ENCODE assay signal across 19 mouse cellular contexts in genomic region chr17:83538694-83539093, GRCm38 (mm10). TPM values are rescaled to one million over a fixed set of nuclear protein-coding genes. Genes with fewer than 3 reads are reported as not detected.
DNase-seq lines count a peak whose midpoint lies in the region; ATAC-seq and TF ChIP-seq lines count a peak whose summit lies in the region.
"Had no signal": no experiment of that assay in that cellular context is flagged by ENCODE, and none has a peak within 500 bp of the region (broad histone marks: within the 10 kb centered on the region; RNA-seq: fewer than 3 reads in every experiment).

No protein-coding gene starts in this region.

- ATAC-seq in kidney, postnatal 0 days (replicated peaks; ENCODE audit: low FRiP score, low read depth), result peak; percentile 74
- peak; percentile 55 for ATAC-seq in Patski
- ATAC-seq: forebrain, embryonic 16.5 days had no signal

- WGBS in kidney, postnatal 0 days, result 33% methylated on average over 1 of the region's 1 CpGs

- TF ChIP-seq CTCF in kidney, postnatal 0 days (IDR thresholded peaks at IDR 0.05; ENCODE audit: low read depth), result no peak
- TF ChIP-seq CTCF in Patski (IDR thresholded peaks at IDR 0.05), result no peak

- CTCF ChIA-PET in Patski (lab: Charles Lee), result interaction anchor here (1.3 to 1.7 kb wide), 2 partner anchors 25 to 30 kb away, joined by 3 read pairs; no protein-coding TSS in a partner anchor

- POLR2A ChIA-PET in Patski (lab: Charles Lee), result no interaction called here

- H3K27me3 ChIP-seq in kidney, postnatal 0 days (ENCODE audit: insufficient read depth, low read length), result no peaks in the 10 kb centered on the region
- no peaks in the 10 kb centered on the region for H3K27me3 ChIP-seq in Patski

- peak; percentile 18 for DNase-seq in kidney, adult 9 months
- no peak for DNase-seq in kidney, adult 18-20 months
- peak; percentile 79 for DNase-seq in kidney, postnatal 0 days (ENCODE audit: low spot score)
- no peak for DNase-seq in kidney, postnatal 25 days
- DNase-seq in Patski (ENCODE audit: low read depth, low spot score) (no peak), liver (no peak)
- DNase-seq: adrenal gland, postnatal 10 days; cerebellum, adult 11-12 months; cerebellum, adult 9-10 months; cerebellum, postnatal 25 days; gastrocnemius, postnatal 10 days; heart, adult 18-20 months; heart, postnatal 10 days; heart, postnatal 4 days had no signal

- H3K9me3 ChIP-seq in kidney, postnatal 0 days (replicated peaks; ENCODE audit: low read length), result no peaks in the 10 kb centered on the region
- H3K9me3 ChIP-seq: embryonic facial prominence, embryonic 13.5 days; forebrain, embryonic 12.5 days; hindbrain, embryonic 12.5 days had no signal

- H3K36me3 ChIP-seq in kidney, postnatal 0 days (ENCODE audit: insufficient read depth, low read length), result no peaks in the 10 kb centered on the region
- H3K36me3 ChIP-seq: embryonic facial prominence, embryonic 13.5 days; forebrain, embryonic 12.5 days; heart, embryonic 10.5 days; hindbrain, embryonic 12.5 days had no signal

- H3K4me3 ChIP-seq in kidney, postnatal 0 days (replicated peaks; ENCODE audit: low read depth, low read length), result no peak overlapping the region
- H3K4me3 ChIP-seq: embryonic facial prominence, embryonic 13.5 days; forebrain, embryonic 12.5 days; heart, embryonic 10.5 days; hindbrain, embryonic 12.5 days had no signal

- H3K4me1 ChIP-seq in kidney, postnatal 0 days (replicated peaks; ENCODE audit: insufficient read depth, low read length), result 0 out of 2 replicates have a peak, but pooled peaks cover 4% of the 10 kb centered on the region
- H3K4me1 ChIP-seq: embryonic facial prominence, embryonic 13.5 days; forebrain, embryonic 12.5 days had no signal

- no peak overlapping the region for H3K4me2 ChIP-seq in kidney, postnatal 0 days (ENCODE audit: low read length)
- H3K4me2 ChIP-seq: embryonic facial prominence, embryonic 13.5 days; forebrain, embryonic 12.5 days; hindbrain, embryonic 12.5 days had no signal

- H3K9ac ChIP-seq in kidney, postnatal 0 days (ENCODE audit: low read depth, low read length), result no peak overlapping the region
- H3K9ac ChIP-seq: embryonic facial prominence, embryonic 13.5 days; forebrain, embryonic 12.5 days; hindbrain, embryonic 12.5 days had no signal

- in situ Hi-C loops in Patski (cut with MboI; ENCODE audit: low pct_unique_long_range_greater_than_20kb), result no loop called here

- no peak overlapping the region for H3K27ac ChIP-seq in kidney, postnatal 0 days
- H3K27ac ChIP-seq: embryonic facial prominence, embryonic 13.5 days; forebrain, embryonic 12.5 days; heart, embryonic 10.5 days had no signal

RNA-seq across cellular contexts. Expression of gene Cox7a2l, which starts 21.6 kb away (rescaled TPM):
- polyA plus RNA-seq in kidney, postnatal 0 days (2015; fragmentation: Nextera tagmentation; extraction: Ambion mirVana), result 258 and 279 TPM in 2 replicates
- 279 TPM for polyA plus RNA-seq in Patski (2021)

Comparison
In these comparisons a context has a peak if more than half of its experiments do, and no peak if none do; other contexts are left out.
1. DNase-seq: peak in kidney, adult 9 months (single experiment) and kidney, postnatal 0 days (single experiment); none in kidney, adult 18-20 months (single experiment), kidney, postnatal 25 days (0 of 2), Patski (single experiment) and liver (single experiment).